Mouse (Mus musculus) forelimb bud, embryonic 11.5 days (tissue): ENCODE measurements around the gene Kif3a.

ENCODE experiments used
- DNase-seq: peaks from one replicate; pipeline ENCODE4 v3.0.0-alpha.2; 2012; ENCODE audit warnings: low read depth, low spot score

Gene Kif3a

GRCm38 (mm10) chr11:53644017-53644416, 76.8 kb downstream of the Kif3a start:
- no peak for DNase-seq

GRCm38 (mm10) chr11:53651441-53651840, 84.3 kb downstream of the Kif3a start:
- no peak for DNase-seq
